Mouse (Mus musculus): ENCODE data around the gene Ndufb8. TPM values are rescaled to one million over a fixed set of nuclear protein-coding genes. Genes with fewer than 3 reads are reported as not detected.

The Ndufb8 gene
- polyA plus RNA-seq, 1 experiment from 2014 or later = 485 TPM

- Histone ChIP-seq H3K9me3 (no peaks in the 10 kb centered on the region), H3K4me2 (peak overlapping the region; percentile 84), H3K4me1 (peaks cover 27% of the 10 kb centered on the region), H3K9ac (0 out of 2 replicates have a peak overlapping the region, but pooled peaks have one; percentile 21), H3K36me3 (peaks cover 44% of the 10 kb centered on the region), H3K4me3 (peak overlapping the region; percentile 79), H3K27ac (no peak overlapping the region), H3K27me3 (no peaks in the 10 kb centered on the region)
- 89% methylated on average over 14 of the region's 14 CpGs for WGBS
- ATAC-seq (ENCODE audit: insufficient number of reproducible peaks, insufficient read depth, low FRiP score, low TSS enrichment, low read depth) = no peak
Measured at GRCm38 (mm10) chr19:44564006-44564405, 8.8 kb upstream of the Ndufb8 start.

GRCm38 (mm10) chr19:44562652-44563206 is 7.5 kb upstream of the Ndufb8 start, which contains the start of gene Hif1an:
Hif1an (plus strand) TSS chr19:44562850.
- Histone ChIP-seq H3K36me3 (peaks cover 31% of the 10 kb centered on the region), H3K4me3 (peak within 1 kb of the TSS; percentile 79), H3K9me3 (no peaks in the 10 kb centered on the region), H3K27me3 (peaks cover 12% of the 10 kb centered on the region; the same call in 1 of the 2 replicates), H3K9ac (peak within 1 kb of the TSS; percentile 83), H3K27ac (peak within 1 kb of the TSS; percentile 55), H3K4me2 (peak within 1 kb of the TSS; percentile 84), H3K4me1 (peaks cover 27% of the 10 kb centered on the region)
- under 1% methylated on average over 33 of the region's 33 CpGs for WGBS
- peak; percentile 91 for ATAC-seq (ENCODE audit: insufficient number of reproducible peaks, insufficient read depth, low FRiP score, low TSS enrichment, low read depth)

GRCm38 (mm10) chr19:44554490-44554860 is 765 bp downstream of the Ndufb8 start:
- H3K4me2 ChIP-seq = peak overlapping the region; percentile 90
- H3K36me3 ChIP-seq = peaks cover 38% of the 10 kb centered on the region
- H3K27ac ChIP-seq = no peak overlapping the region
- WGBS = 4% methylated on average over 8 of the region's 8 CpGs
- H3K9me3 ChIP-seq = no peaks in the 10 kb centered on the region
- peak overlapping the region; percentile 92 for H3K4me3 ChIP-seq
- H3K27me3 ChIP-seq = peaks cover 12% of the 10 kb centered on the region; the same call in 1 of the 2 replicates
- H3K9ac ChIP-seq = peak overlapping the region; percentile 93
- ATAC-seq (ENCODE audit: insufficient number of reproducible peaks, insufficient read depth, low FRiP score, low TSS enrichment, low read depth) = no peak
- H3K4me1 ChIP-seq = peaks cover 13% of the 10 kb centered on the region

GRCm38 (mm10) chr19:44553286-44553685 is 2.0 kb downstream of the Ndufb8 start:
- ATAC-seq (ENCODE audit: insufficient number of reproducible peaks, insufficient read depth, low FRiP score, low TSS enrichment, low read depth) = no peak
- no peak overlapping the region for H3K4me2 ChIP-seq
- no peak overlapping the region for H3K27ac ChIP-seq
- H3K9me3 ChIP-seq = no peaks in the 10 kb centered on the region
- peaks cover 5% of the 10 kb centered on the region; the same call in 1 of the 2 replicates for H3K27me3 ChIP-seq
- no peak overlapping the region for H3K4me3 ChIP-seq
- H3K36me3 ChIP-seq = peaks cover 50% of the 10 kb centered on the region
- no peak overlapping the region for H3K9ac ChIP-seq
- 90% methylated on average over 4 of the region's 4 CpGs for WGBS
- peaks cover 13% of the 10 kb centered on the region for H3K4me1 ChIP-seq

GRCm38 (mm10) chr19:44552731-44553130 is 2.5 kb downstream of the Ndufb8 start, which contains the start of gene Gm20538:
Gm20538 (minus strand) TSS chr19:44552831.
- no peak for ATAC-seq (ENCODE audit: insufficient number of reproducible peaks, insufficient read depth, low FRiP score, low TSS enrichment, low read depth)
- Histone ChIP-seq H3K36me3 (peaks cover 56% of the 10 kb centered on the region), H3K27me3 (peaks cover under 1% of the 10 kb centered on the region; the same call in 1 of the 2 replicates), H3K4me2 (no peak within 1 kb of the TSS), H3K4me3 (no peak within 1 kb of the TSS), H3K4me1 (peaks cover 13% of the 10 kb centered on the region), H3K27ac (no peak within 1 kb of the TSS), H3K9ac (no peak within 1 kb of the TSS), H3K9me3 (no peaks in the 10 kb centered on the region)
- WGBS = 94% methylated on average over 4 of the region's 4 CpGs

GRCm38 (mm10) chr19:44545321-44546041 is 9.8 kb downstream of the Ndufb8 start, which contains the start of gene Sec31b:
Sec31b (minus strand) TSS chr19:44545864.
- 3% methylated on average over 46 of the region's 47 CpGs for WGBS
- peaks cover 7% of the 10 kb centered on the region for H3K4me1 ChIP-seq
- peaks cover 37% of the 10 kb centered on the region for H3K27me3 ChIP-seq
- H3K4me2 ChIP-seq = peak within 1 kb of the TSS; percentile 79
- ATAC-seq (ENCODE audit: insufficient number of reproducible peaks, insufficient read depth, low FRiP score, low TSS enrichment, low read depth) = no peak
- peaks cover 27% of the 10 kb centered on the region for H3K36me3 ChIP-seq
- peaks cover 7% of the 10 kb centered on the region; the same call in 1 of the 2 replicates for H3K9me3 ChIP-seq
- peak within 1 kb of the TSS; percentile 45 for H3K4me3 ChIP-seq
- H3K27ac ChIP-seq = no peak within 1 kb of the TSS
- peak within 1 kb of the TSS; percentile 68 for H3K9ac ChIP-seq

- Histone ChIP-seq H3K27me3 (peaks cover 37% of the 10 kb centered on the region), H3K4me3 (peak overlapping the region; percentile 45; the same call in 1 of the 2 replicates), H3K4me1 (peaks cover 7% of the 10 kb centered on the region), H3K9ac (no peak overlapping the region), H3K36me3 (peaks cover 20% of the 10 kb centered on the region), H3K9me3 (peaks cover 11% of the 10 kb centered on the region), H3K27ac (no peak overlapping the region), H3K4me2 (peak overlapping the region; percentile 79)
- WGBS = 3% methylated on average over 13 of the region's 13 CpGs
- ATAC-seq (ENCODE audit: insufficient number of reproducible peaks, insufficient read depth, low FRiP score, low TSS enrichment, low read depth) = no peak
Measured at GRCm38 (mm10) chr19:44544775-44545174, 10.5 kb downstream of the Ndufb8 start.

- peaks cover 7% of the 10 kb centered on the region for H3K4me1 ChIP-seq
- peaks cover 16% of the 10 kb centered on the region for H3K36me3 ChIP-seq
- H3K4me3 ChIP-seq = no peak overlapping the region
- peaks cover 11% of the 10 kb centered on the region for H3K9me3 ChIP-seq
- H3K9ac ChIP-seq = no peak overlapping the region
- no peak overlapping the region for H3K27ac ChIP-seq
- peaks cover 37% of the 10 kb centered on the region for H3K27me3 ChIP-seq
- WGBS = 61% methylated on average over 10 of the region's 10 CpGs
- no peak for ATAC-seq (ENCODE audit: insufficient number of reproducible peaks, insufficient read depth, low FRiP score, low TSS enrichment, low read depth)
- H3K4me2 ChIP-seq = no peak overlapping the region
Measured at GRCm38 (mm10) chr19:44544372-44544771, 10.9 kb downstream of the Ndufb8 start.

GRCm38 (mm10) chr19:44542694-44543178 is 12.5 kb downstream of the Ndufb8 start:
- H3K27me3 ChIP-seq = peaks cover 37% of the 10 kb centered on the region
- peaks cover 11% of the 10 kb centered on the region for H3K9me3 ChIP-seq
- H3K4me3 ChIP-seq = no peak overlapping the region
- no peaks in the 10 kb centered on the region; the same call in 1 of the 2 replicates for H3K36me3 ChIP-seq
- H3K9ac ChIP-seq = no peak overlapping the region
- H3K4me1 ChIP-seq = peaks cover 7% of the 10 kb centered on the region
- H3K4me2 ChIP-seq = no peak overlapping the region
- 90% methylated on average over 8 of the region's 8 CpGs for WGBS
- no peak for ATAC-seq (ENCODE audit: insufficient number of reproducible peaks, insufficient read depth, low FRiP score, low TSS enrichment, low read depth)
- H3K27ac ChIP-seq = no peak overlapping the region

GRCm38 (mm10) chr19:44537416-44537815 is 17.8 kb downstream of the Ndufb8 start:
- peaks cover 11% of the 10 kb centered on the region for H3K9me3 ChIP-seq
- no peaks in the 10 kb centered on the region for H3K36me3 ChIP-seq
- 74% methylated on average over 8 of the region's 8 CpGs for WGBS
- H3K4me2 ChIP-seq = no peak overlapping the region
- no peaks in the 10 kb centered on the region; the same call in 1 of the 2 replicates for H3K27me3 ChIP-seq
- 0 out of 2 replicates have a peak, but pooled peaks cover 2% of the 10 kb centered on the region for H3K4me1 ChIP-seq
- H3K27ac ChIP-seq = no peak overlapping the region
- H3K4me3 ChIP-seq = no peak overlapping the region
- H3K9ac ChIP-seq = no peak overlapping the region
- no peak for ATAC-seq (ENCODE audit: insufficient number of reproducible peaks, insufficient read depth, low FRiP score, low TSS enrichment, low read depth)

- Histone ChIP-seq H3K27ac (no peak overlapping the region), H3K36me3 (no peaks in the 10 kb centered on the region), H3K4me1 (0 out of 2 replicates have a peak, but pooled peaks cover 2% of the 10 kb centered on the region), H3K9me3 (peaks cover 3% of the 10 kb centered on the region; the same call in 1 of the 2 replicates), H3K4me2 (no peak overlapping the region), H3K27me3 (peaks cover 15% of the 10 kb centered on the region), H3K9ac (no peak overlapping the region), H3K4me3 (no peak overlapping the region)
- no peak for ATAC-seq (ENCODE audit: insufficient number of reproducible peaks, insufficient read depth, low FRiP score, low TSS enrichment, low read depth)
- 28% methylated on average over 3 of the region's 3 CpGs for WGBS
Measured at GRCm38 (mm10) chr19:44535376-44535775, 19.9 kb downstream of the Ndufb8 start.
